Mouse (Mus musculus) olfactory bulb, adult 2 months (tissue): ENCODE results near the gene Cnot11.

Source experiments
- CTCF ChIP-seq: fragments of 200-500 bp; IDR thresholded peaks from 2 replicates; pipeline ENCODE4 v1.5.1; 2012; ENCODE audit warnings: low read depth, mild to moderate bottlenecking, low read length, moderate library complexity; ENCODE audit not compliant: insufficient read depth
- POLR2A ChIP-seq: fragments of 200-500 bp; IDR thresholded peaks from 2 replicates; pipeline ENCODE4 v1.6.1; 2012; ENCODE audit warnings: mild to moderate bottlenecking, low read depth, low read length, moderate library complexity; ENCODE audit not compliant: insufficient read depth

DNA sequence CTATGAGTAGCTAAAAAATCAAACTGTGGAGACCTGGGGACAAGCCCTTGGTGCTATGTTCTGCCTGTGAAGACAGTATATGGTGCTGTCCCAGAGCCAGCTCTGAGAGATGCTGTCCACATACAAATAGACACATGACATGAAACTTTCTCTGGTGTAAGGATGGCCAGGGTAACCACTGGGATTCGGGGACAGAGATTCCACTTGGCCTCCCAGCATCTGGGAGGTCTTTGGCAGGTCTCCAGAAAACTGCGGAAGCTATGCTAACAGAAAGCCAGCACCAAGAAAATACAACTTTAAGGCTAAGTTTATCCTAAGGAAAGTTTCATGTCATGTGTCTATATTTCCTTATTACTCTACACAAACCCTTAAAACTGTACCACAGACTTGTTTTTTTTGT, 15.0 kb downstream of the Cnot11 start:
- no peak for TF ChIP-seq CTCF
- TF ChIP-seq POLR2A = no peak
